Comparison of ENCODE assay signal across 8 mouse cellular contexts in the genomic region with DNA sequence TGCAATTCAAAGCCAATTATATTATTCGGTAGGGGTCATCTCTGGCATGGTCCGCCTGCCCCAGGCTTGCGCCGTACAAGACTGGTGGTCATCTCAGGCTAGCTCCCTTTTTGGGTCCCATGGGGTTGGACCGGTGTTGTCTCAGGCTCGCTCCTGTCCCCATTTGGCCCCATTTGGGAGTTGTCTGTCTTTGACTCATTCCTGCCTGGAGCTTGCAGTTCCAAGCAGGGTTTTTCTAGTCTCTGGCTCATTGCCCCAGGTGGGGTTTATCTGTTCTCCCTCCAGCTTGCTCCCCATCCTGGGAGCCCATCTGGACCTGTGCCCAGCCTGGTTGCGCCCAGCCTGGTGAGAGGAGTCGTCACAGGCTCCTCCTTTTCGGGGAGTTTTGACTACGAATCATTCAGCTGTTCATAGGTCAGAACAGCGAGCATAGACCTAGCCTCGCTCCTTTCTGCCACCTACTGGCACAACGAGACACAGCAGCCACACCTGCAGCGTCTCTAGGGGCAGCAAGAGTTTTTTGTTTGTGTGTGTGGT. TPM values are rescaled to one million over a fixed set of nuclear protein-coding genes. Genes with fewer than 3 reads are reported as not detected.
DNase-seq lines count a peak whose midpoint lies in the region; ATAC-seq and TF ChIP-seq lines count a peak whose summit lies in the region.

No protein-coding gene starts in this region.

- DNase-seq in MEL-GATA-1-ER (ENCODE audit: extremely low read depth, low read depth), result peak; percentile 57
- peak; percentile 87 for DNase-seq in cerebellum, adult 9-10 months
- peak; percentile 33 to 88 for DNase-seq in frontal cortex, adult 2 months (ENCODE audit: extremely low spot score in 1 of 2, low spot score in 1 of 2)
- peak; percentile 86 for DNase-seq in hindbrain, embryonic 11.5 days (ENCODE audit: low spot score)
- DNase-seq in layer of hippocampus, postnatal 10 days (ENCODE audit: low spot score in 2 of 2), result peak; percentile 83 to 86
- peak; percentile 77 for DNase-seq in lung, postnatal 0 days (ENCODE audit: low spot score)
- peak; percentile 78 for DNase-seq in ovary, postnatal 36 days (ENCODE audit: low spot score)
- DNase-seq in thymus, postnatal 25 days, result peak; percentile 78

- peak; percentile 25; the same call in 1 of the 2 replicates for ATAC-seq in hindbrain, embryonic 11.5 days (ENCODE audit: low FRiP score)
- peak; percentile 77 for ATAC-seq in lung, postnatal 0 days

- H3K4me2 ChIP-seq in hindbrain, embryonic 11.5 days (replicated peaks; ENCODE audit: low read depth, low read length), result peak overlapping the region; percentile 22
- H3K4me2 ChIP-seq in lung, postnatal 0 days (replicated peaks; ENCODE audit: low read depth, low read length), result peak overlapping the region; percentile 39

- H3K4me3 ChIP-seq in hindbrain, embryonic 11.5 days (ENCODE audit: low read depth, low read length), result no peak overlapping the region
- no peak overlapping the region for H3K4me3 ChIP-seq in lung, postnatal 0 days (ENCODE audit: low read depth, low read length)

- no peaks in the 10 kb centered on the region for H3K9me3 ChIP-seq in hindbrain, embryonic 11.5 days (ENCODE audit: control insufficient read depth, low read length)
- no peaks in the 10 kb centered on the region for H3K9me3 ChIP-seq in lung, postnatal 0 days (ENCODE audit: low read length)

- 32% methylated on average over 14 of the region's 14 CpGs for WGBS in hindbrain, embryonic 11.5 days
- WGBS in lung, postnatal 0 days, result 26% methylated on average over 14 of the region's 14 CpGs

- H3K36me3 ChIP-seq in hindbrain, embryonic 11.5 days (ENCODE audit: control insufficient read depth, insufficient read depth, low read length), result no peaks in the 10 kb centered on the region
- H3K36me3 ChIP-seq in lung, postnatal 0 days (ENCODE audit: insufficient read depth, low read length), result no peaks in the 10 kb centered on the region

- no peak for TF ChIP-seq EP300 in lung, postnatal 0 days (IDR thresholded peaks at IDR 0.05)

- no peak overlapping the region for H3K27ac ChIP-seq in hindbrain, embryonic 11.5 days (ENCODE audit: low read depth, low read length)
- H3K27ac ChIP-seq in lung, postnatal 0 days (ENCODE audit: low read length), result no peak overlapping the region

- no peak overlapping the region for H3K9ac ChIP-seq in hindbrain, embryonic 11.5 days (ENCODE audit: low read depth, low read length)
- no peak overlapping the region for H3K9ac ChIP-seq in lung, postnatal 0 days (replicated peaks; ENCODE audit: low read depth)

- no peaks in the 10 kb centered on the region for H3K4me1 ChIP-seq in hindbrain, embryonic 11.5 days (replicated peaks; ENCODE audit: control insufficient read depth, insufficient read depth, low read length)
- H3K4me1 ChIP-seq in lung, postnatal 0 days (ENCODE audit: insufficient read depth, low read depth, low read length), result no peaks in the 10 kb centered on the region

- H3K27me3 ChIP-seq in hindbrain, embryonic 11.5 days (ENCODE audit: control insufficient read depth, insufficient read depth, low read length), result no peaks in the 10 kb centered on the region
- H3K27me3 ChIP-seq in lung, postnatal 0 days (replicated peaks; ENCODE audit: insufficient read depth, low read length), result no peaks in the 10 kb centered on the region

- peak; percentile 93 for TF ChIP-seq CTCF in lung, postnatal 0 days (IDR thresholded peaks at IDR 0.05)

RNA-seq across cellular contexts. Expression of gene Jph4, which starts 44.4 kb away (rescaled TPM):
- 228 and 231 TPM in 2 replicates for polyA plus RNA-seq in frontal cortex, adult 2 months (2012; rRNA removed)
- polyA plus RNA-seq in hindbrain, embryonic 11.5 days (2014; fragmentation: Nextera tagmentation; extraction: Ambion mirVana), result 2.8 and 3.3 TPM in 2 replicates
- total RNA-seq in layer of hippocampus, postnatal 10 days (2021), result 100 to 1,000 TPM; 410 to 431 TPM
- polyA plus RNA-seq in lung, postnatal 0 days (2015; fragmentation: Nextera tagmentation; extraction: Ambion mirVana), result 0.08 and 0.17 TPM in 2 replicates

RNA-seq across cellular contexts. Expression of gene Ap1g2, which starts 54.8 kb away (rescaled TPM):
- 15.5 and 18.3 TPM in 2 replicates for polyA plus RNA-seq in frontal cortex, adult 2 months (2012; rRNA removed)
- 9.0 and 9.4 TPM in 2 replicates for polyA plus RNA-seq in hindbrain, embryonic 11.5 days (2014; fragmentation: Nextera tagmentation; extraction: Ambion mirVana)
- 10 to 100 TPM; 19.2 to 20.6 TPM for total RNA-seq in layer of hippocampus, postnatal 10 days (2021)
- polyA plus RNA-seq in lung, postnatal 0 days (2015; fragmentation: Nextera tagmentation; extraction: Ambion mirVana), result 11.5 and 13.3 TPM in 2 replicates

Comparison
In these comparisons a context has a peak if more than half of its experiments do, and no peak if none do; other contexts are left out.
1. RNA of gene Jph4, which starts 44.4 kb away (polyA plus RNA-seq): 228 to 231 TPM in frontal cortex, adult 2 months; 2.8 to 3.3 TPM in hindbrain, embryonic 11.5 days and 0.08 to 0.17 TPM in lung, postnatal 0 days; every median in the first group is over 10 times any median in the second.
2. Peak in every context shown above with its lines, with median percentiles within 50 percentile points of each other: DNase-seq.